Mouse (Mus musculus): ENCODE measurements at regions not wholly inside any gene's neighbourhood (a gene's known extent, or its start where the extent isn't known, plus 50 kb on each side); places are given as distances from the start of the nearest gene placed in this dataset.

DNA sequence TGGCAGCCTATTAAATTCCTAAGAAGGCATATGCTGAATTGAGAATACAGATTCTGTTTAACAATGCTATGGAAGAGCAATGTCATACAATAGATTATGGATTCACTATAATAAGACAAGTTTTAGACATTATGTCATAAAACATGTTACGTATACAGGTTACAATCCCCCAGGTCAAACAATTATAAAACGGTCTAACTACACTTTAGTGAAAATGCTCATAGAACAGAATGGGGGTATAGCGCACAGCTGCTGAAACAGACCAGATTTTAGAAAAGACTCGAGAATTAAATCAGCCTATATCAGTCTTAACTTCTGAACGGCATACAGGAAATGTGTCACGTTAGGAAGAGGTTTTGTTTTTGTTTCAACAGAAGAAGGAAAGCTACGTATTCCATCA, 660.5 kb upstream of the Sel1l start:
- Histone ChIP-seq H3K27me3 (ENCODE audit: control insufficient read depth, insufficient read depth, low read length) (no peaks in the 10 kb centered on the region), H3K27ac (ENCODE audit: low read depth, low read length) (no peak overlapping the region), H3K9me3 (replicated peaks; ENCODE audit: control insufficient read depth, low read length) (no peaks in the 10 kb centered on the region), H3K4me2 (no peak overlapping the region), H3K36me3 (ENCODE audit: control insufficient read depth, insufficient read depth, low read length) (no peaks in the 10 kb centered on the region), H3K9ac (ENCODE audit: low read depth, low read length) (no peak overlapping the region), H3K4me3 (ENCODE audit: low read depth, low read length) (no peak overlapping the region), H3K4me1 (ENCODE audit: control insufficient read depth, insufficient read depth, low read length) (no peaks in the 10 kb centered on the region)
- 66% methylated on average over 7 of the region's 7 CpGs for WGBS (ENCODE audit: insufficient replicate concordance)
- no peak for ATAC-seq (replicated peaks; ENCODE audit: insufficient number of reproducible peaks, low FRiP score, low TSS enrichment)

DNA sequence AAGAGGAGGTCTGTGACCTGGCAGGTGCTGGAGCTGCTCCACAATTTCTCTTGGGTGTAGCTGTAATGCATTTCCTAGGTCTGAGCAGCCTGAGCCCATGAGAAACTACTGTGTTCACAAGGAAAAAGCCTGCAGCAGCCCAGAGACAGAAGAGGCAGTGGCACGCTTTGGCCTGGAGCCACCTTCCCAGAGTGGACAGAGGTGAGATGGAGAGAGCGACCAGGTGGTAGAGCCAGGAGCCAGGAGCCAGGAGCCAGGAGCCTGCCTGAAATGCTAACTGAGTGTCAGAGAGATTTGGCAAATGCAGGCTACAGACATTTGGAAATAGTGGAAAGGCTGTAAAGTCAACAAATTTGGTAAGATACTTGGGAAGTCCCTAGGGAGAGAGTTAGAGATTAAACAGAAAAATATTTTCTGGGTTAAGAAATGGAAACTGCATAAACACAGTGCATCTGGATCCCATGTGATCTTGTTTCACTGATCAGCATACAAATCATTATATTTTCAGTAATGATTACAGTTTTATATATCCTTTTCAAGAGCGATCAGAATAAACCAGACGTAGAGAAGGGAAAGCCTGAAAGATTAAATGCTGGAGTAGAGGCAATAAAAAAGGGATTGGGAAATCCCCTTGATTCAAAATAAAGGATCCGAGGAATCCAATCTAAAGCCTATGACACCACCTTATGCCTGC, 660.0 kb upstream of the Sel1l start:
- ATAC-seq (replicated peaks; ENCODE audit: insufficient number of reproducible peaks, low FRiP score, low TSS enrichment), result no peak
- 82% methylated on average over 5 of the region's 5 CpGs for WGBS (ENCODE audit: insufficient replicate concordance)
- Histone ChIP-seq H3K27ac (ENCODE audit: low read depth, low read length) (no peak overlapping the region), H3K4me1 (ENCODE audit: control insufficient read depth, insufficient read depth, low read length) (no peaks in the 10 kb centered on the region), H3K36me3 (ENCODE audit: control insufficient read depth, insufficient read depth, low read length) (no peaks in the 10 kb centered on the region), H3K4me3 (ENCODE audit: low read depth, low read length) (no peak overlapping the region), H3K4me2 (no peak overlapping the region), H3K9ac (ENCODE audit: low read depth, low read length) (no peak overlapping the region), H3K9me3 (replicated peaks; ENCODE audit: control insufficient read depth, low read length) (no peaks in the 10 kb centered on the region), H3K27me3 (ENCODE audit: control insufficient read depth, insufficient read depth, low read length) (no peaks in the 10 kb centered on the region)

DNA sequence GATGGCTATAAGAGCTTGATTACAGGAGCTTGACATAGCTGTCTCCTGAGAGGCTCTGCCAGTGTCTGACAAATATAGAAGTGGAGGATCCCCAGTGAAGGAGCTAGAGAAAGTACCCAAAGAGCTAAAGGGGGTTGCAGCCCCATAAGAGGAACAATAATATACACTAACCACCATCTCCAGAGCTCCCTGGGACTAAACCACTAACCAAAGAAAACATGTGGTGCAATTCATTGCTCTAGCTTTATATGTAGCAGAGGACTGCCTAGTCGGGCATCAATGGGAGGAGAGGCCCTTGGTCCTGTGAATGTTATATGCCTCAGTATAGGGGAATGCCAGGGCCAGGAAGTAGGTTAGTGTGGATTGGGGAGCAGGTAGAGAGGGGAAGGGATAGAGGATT, 635.0 kb upstream of the Sel1l start:
- Histone ChIP-seq H3K27ac (ENCODE audit: low read depth, low read length) (no peak overlapping the region), H3K36me3 (ENCODE audit: control insufficient read depth, insufficient read depth, low read length) (no peaks in the 10 kb centered on the region), H3K9me3 (replicated peaks; ENCODE audit: control insufficient read depth, low read length) (no peaks in the 10 kb centered on the region), H3K9ac (ENCODE audit: low read depth, low read length) (no peak overlapping the region), H3K4me3 (ENCODE audit: low read depth, low read length) (no peak overlapping the region), H3K4me1 (ENCODE audit: control insufficient read depth, insufficient read depth, low read length) (no peaks in the 10 kb centered on the region), H3K27me3 (ENCODE audit: control insufficient read depth, insufficient read depth, low read length) (no peaks in the 10 kb centered on the region), H3K4me2 (no peak overlapping the region)
- no peak for ATAC-seq (replicated peaks; ENCODE audit: insufficient number of reproducible peaks, low FRiP score, low TSS enrichment)
- 75% methylated on average over 1 of the region's 1 CpGs for WGBS (ENCODE audit: insufficient replicate concordance)

DNA sequence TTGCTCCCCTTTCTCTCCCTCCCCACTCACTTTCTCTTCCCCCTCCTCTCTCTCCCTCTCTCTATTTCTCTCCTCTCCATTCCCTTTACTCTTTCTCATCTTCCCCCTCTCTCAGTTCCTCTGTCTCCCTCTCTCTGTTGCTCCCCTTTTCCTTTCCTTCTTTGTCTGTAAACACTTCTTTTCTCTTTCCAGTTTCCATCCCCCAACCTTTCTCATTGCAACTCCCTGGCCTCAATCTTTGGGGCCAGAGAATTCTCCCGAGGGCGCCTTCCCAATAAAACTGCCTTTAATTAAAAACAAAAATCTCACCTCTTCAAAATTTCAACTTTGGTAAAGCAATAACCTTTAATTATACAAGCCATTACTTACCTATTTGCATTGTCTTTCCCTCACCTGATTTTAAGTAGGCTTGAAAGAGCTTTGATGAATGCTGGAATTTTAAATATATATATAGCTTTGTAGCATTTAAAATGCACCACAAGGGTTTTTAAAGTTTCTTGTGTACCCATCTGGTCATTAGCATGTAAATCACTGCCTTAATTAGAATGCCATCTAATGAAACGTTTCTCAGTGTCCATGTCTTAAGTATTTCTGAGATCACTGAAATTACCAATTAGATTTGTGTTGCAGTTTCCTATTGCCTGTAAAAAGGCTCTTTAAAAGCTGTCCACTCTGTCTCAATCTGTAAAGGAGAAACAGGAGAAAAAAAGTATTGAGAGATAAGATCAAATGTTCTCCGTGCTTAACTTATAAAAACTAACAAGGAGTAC, 625.5 kb upstream of the Sel1l start:
- Histone ChIP-seq H3K4me2 (no peak overlapping the region), H3K9ac (ENCODE audit: low read depth, low read length) (no peak overlapping the region), H3K27me3 (ENCODE audit: control insufficient read depth, insufficient read depth, low read length) (no peaks in the 10 kb centered on the region), H3K4me1 (ENCODE audit: control insufficient read depth, insufficient read depth, low read length) (no peaks in the 10 kb centered on the region), H3K36me3 (ENCODE audit: control insufficient read depth, insufficient read depth, low read length) (no peaks in the 10 kb centered on the region), H3K9me3 (replicated peaks; ENCODE audit: control insufficient read depth, low read length) (no peaks in the 10 kb centered on the region), H3K4me3 (ENCODE audit: low read depth, low read length) (no peak overlapping the region), H3K27ac (ENCODE audit: low read depth, low read length) (no peak overlapping the region)
- ATAC-seq (replicated peaks; ENCODE audit: insufficient number of reproducible peaks, low FRiP score, low TSS enrichment), result no peak
- WGBS (ENCODE audit: insufficient replicate concordance), result 55% methylated on average over 4 of the region's 4 CpGs

DNA sequence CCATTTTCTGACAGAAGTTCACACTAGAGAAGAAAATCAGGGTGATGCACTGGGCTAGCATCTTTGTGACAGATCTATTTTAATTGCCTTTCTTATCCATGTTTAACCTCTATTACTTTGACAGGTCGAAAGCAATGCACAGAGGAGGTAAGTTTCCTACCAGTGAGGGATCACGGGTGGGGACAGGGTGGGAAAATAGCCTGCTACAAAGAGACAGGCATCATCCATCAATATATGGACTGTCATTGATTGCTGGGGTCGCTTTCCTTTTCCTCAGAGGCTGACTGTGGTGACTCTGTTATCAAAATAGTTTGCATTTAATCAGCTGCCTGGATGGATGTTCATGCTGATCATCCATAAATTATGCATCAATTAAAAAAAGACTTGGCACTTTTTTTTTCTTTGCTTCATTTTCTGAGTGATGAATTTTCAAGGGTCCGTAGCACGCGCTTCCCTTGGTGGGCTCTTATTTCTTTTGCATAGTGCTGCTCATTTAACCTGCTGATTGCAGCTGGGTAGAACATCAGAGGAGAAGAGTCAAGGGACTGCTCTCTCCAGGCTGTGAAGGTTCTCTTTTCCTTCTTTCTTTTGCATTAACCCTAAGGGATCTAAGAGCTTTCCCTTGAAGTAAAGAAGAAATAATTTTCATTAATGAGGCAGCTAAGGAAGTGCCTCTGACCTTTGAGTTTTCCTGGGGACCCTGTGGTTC, 602.3 kb upstream of the Sel1l start:
- H3K4me3 ChIP-seq (ENCODE audit: low read depth, low read length), result no peak overlapping the region
- H3K9me3 ChIP-seq (replicated peaks; ENCODE audit: control insufficient read depth, low read length), result no peaks in the 10 kb centered on the region
- no peak overlapping the region for H3K27ac ChIP-seq (ENCODE audit: low read depth, low read length)
- no peaks in the 10 kb centered on the region for H3K4me1 ChIP-seq (ENCODE audit: control insufficient read depth, insufficient read depth, low read length)
- no peaks in the 10 kb centered on the region for H3K27me3 ChIP-seq (ENCODE audit: control insufficient read depth, insufficient read depth, low read length)
- ATAC-seq (replicated peaks; ENCODE audit: insufficient number of reproducible peaks, low FRiP score, low TSS enrichment), result no peak
- no peaks in the 10 kb centered on the region for H3K36me3 ChIP-seq (ENCODE audit: control insufficient read depth, insufficient read depth, low read length)
- no peak overlapping the region for H3K9ac ChIP-seq (ENCODE audit: low read depth, low read length)
- H3K4me2 ChIP-seq, result no peak overlapping the region
- WGBS (ENCODE audit: insufficient replicate concordance), result 70% methylated on average over 6 of the region's 6 CpGs

DNA sequence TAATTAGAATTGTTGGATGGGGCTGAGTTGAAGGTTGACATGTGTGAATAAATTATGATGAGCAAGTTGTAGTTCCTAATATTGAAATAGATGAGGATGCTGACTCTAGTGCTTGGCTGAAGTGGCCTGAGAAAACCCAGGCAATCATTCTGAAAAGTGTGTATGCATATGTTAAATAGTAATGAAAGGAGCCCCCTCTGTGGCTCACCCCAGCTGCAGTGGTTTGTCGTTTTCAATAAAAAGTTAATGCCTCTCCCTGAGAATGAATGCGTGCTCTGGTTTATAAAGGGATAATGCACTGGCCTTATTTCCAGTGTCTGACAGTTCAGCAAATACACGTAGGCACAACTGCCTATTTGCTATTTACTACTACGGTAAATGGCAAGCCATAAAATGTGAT, 569.5 kb upstream of the Sel1l start:
- Histone ChIP-seq H3K4me2 (no peak overlapping the region), H3K9ac (ENCODE audit: low read depth, low read length) (no peak overlapping the region), H3K27me3 (ENCODE audit: control insufficient read depth, insufficient read depth, low read length) (no peaks in the 10 kb centered on the region), H3K9me3 (replicated peaks; ENCODE audit: control insufficient read depth, low read length) (no peaks in the 10 kb centered on the region), H3K4me1 (ENCODE audit: control insufficient read depth, insufficient read depth, low read length) (no peaks in the 10 kb centered on the region), H3K4me3 (ENCODE audit: low read depth, low read length) (no peak overlapping the region), H3K36me3 (ENCODE audit: control insufficient read depth, insufficient read depth, low read length) (no peaks in the 10 kb centered on the region), H3K27ac (ENCODE audit: low read depth, low read length) (no peak overlapping the region)
- WGBS (ENCODE audit: insufficient replicate concordance), result 85% methylated on average over 4 of the region's 4 CpGs
- no peak for ATAC-seq (replicated peaks; ENCODE audit: insufficient number of reproducible peaks, low FRiP score, low TSS enrichment)

DNA sequence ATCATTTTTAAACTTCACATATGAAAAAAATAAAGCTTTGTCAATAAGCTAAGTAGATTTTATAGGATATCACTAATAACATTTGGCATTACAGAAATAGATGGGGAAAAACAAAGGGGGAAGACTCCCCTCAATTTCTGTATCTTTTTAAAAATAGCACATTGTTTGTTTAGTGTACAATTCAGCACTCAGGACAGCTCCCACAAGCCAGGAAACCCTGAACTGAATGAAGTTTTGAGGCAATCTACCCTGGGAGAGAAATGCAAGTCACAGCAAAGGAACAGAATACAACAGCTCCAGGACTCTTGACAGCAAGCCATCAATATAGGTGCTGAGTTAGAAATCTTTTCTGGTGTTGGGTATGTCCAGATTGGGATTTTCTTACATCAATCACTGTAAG, 556.5 kb upstream of the Sel1l start:
- H3K4me3 ChIP-seq (ENCODE audit: low read depth, low read length), result no peak overlapping the region
- no peaks in the 10 kb centered on the region for H3K36me3 ChIP-seq (ENCODE audit: control insufficient read depth, insufficient read depth, low read length)
- no peaks in the 10 kb centered on the region for H3K27me3 ChIP-seq (ENCODE audit: control insufficient read depth, insufficient read depth, low read length)
- no peaks in the 10 kb centered on the region for H3K4me1 ChIP-seq (ENCODE audit: control insufficient read depth, insufficient read depth, low read length)
- H3K9me3 ChIP-seq (replicated peaks; ENCODE audit: control insufficient read depth, low read length), result no peaks in the 10 kb centered on the region
- no peak for ATAC-seq (replicated peaks; ENCODE audit: insufficient number of reproducible peaks, low FRiP score, low TSS enrichment)
- no peak overlapping the region for H3K4me2 ChIP-seq
- H3K9ac ChIP-seq (ENCODE audit: low read depth, low read length), result no peak overlapping the region
- no peak overlapping the region for H3K27ac ChIP-seq (ENCODE audit: low read depth, low read length)

DNA sequence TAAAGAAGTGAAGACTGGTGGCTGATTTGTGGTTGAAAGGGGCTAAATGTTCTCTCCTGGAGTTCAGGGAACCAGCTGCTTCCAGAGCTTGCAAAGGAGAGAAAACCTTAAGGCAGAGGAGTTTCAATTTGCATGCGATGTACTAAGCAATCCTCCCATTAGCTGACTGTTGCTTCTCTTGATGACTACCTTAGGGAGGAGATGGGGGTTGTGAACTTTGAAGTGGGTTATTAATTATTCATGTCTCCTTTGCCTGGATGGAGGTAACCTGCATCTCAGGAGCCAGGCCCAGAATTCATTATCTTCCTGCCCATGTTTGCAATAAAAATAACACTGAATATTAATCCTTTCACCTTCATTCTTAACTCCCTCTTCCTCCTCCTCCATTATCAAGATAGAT, 552.0 kb upstream of the Sel1l start:
- Histone ChIP-seq H3K4me2 (no peak overlapping the region), H3K27ac (ENCODE audit: low read depth, low read length) (no peak overlapping the region), H3K27me3 (ENCODE audit: control insufficient read depth, insufficient read depth, low read length) (no peaks in the 10 kb centered on the region), H3K9ac (ENCODE audit: low read depth, low read length) (no peak overlapping the region), H3K4me1 (ENCODE audit: control insufficient read depth, insufficient read depth, low read length) (no peaks in the 10 kb centered on the region), H3K36me3 (ENCODE audit: control insufficient read depth, insufficient read depth, low read length) (no peaks in the 10 kb centered on the region), H3K4me3 (ENCODE audit: low read depth, low read length) (no peak overlapping the region), H3K9me3 (replicated peaks; ENCODE audit: control insufficient read depth, low read length) (no peaks in the 10 kb centered on the region)
- 44% methylated on average over 1 of the region's 1 CpGs for WGBS (ENCODE audit: insufficient replicate concordance)
- no peak for ATAC-seq (replicated peaks; ENCODE audit: insufficient number of reproducible peaks, low FRiP score, low TSS enrichment)
